Mouse (Mus musculus) intestine, embryonic 14.5 days (tissue): ENCODE data around the gene Adgrb3. TPM values are rescaled to one million over a fixed set of nuclear protein-coding genes. Genes with fewer than 3 reads are reported as not detected.
"Not testable (repeated sequence)": the region's sequence is repeated elsewhere in the genome, so short reads cannot be mapped to it uniquely, and the experiment has no call there.

Experiments
- ATAC-seq: fragments of 200-750 bp; cut with Nextera tagmentation; replicated peaks from 2 replicates; pipeline ENCODE4 v1.8.0; 2017; ENCODE audit warnings: low read depth, moderate number of reproducible peaks, moderate TSS enrichment, moderate library complexity; ENCODE audit not compliant: low FRiP score, low TSS enrichment
- DNase-seq: peaks from one replicate; pipeline ENCODE4 v3.0.0-alpha.2; 2018; ENCODE audit warnings: low spot score
- H3K27ac ChIP-seq: fragments of 300-500 bp; sonication (generic); 2 replicates; pipeline ENCODE4 v1.5.1; 2014; ENCODE audit warnings: low read depth, mild to moderate bottlenecking, control low read depth
- H3K27me3 ChIP-seq: fragments of 300-500 bp; sonication (generic); replicated peaks from 2 replicates; pipeline ENCODE4 v1.6.1; 2014; ENCODE audit warnings: low read length, control low read depth; ENCODE audit not compliant: control insufficient read depth, insufficient read depth
- H3K36me3 ChIP-seq: fragments of 300-500 bp; sonication (generic); 2 replicates; pipeline ENCODE4 v1.6.1; 2014; ENCODE audit warnings: low read length, control low read depth; ENCODE audit not compliant: control insufficient read depth, insufficient read depth
- H3K4me1 ChIP-seq: fragments of 300-500 bp; sonication (generic); replicated peaks from 2 replicates; pipeline ENCODE4 v1.6.1; 2014; ENCODE audit warnings: low read length, control low read depth, mixed read lengths; ENCODE audit not compliant: control insufficient read depth, insufficient read depth
- H3K4me2 ChIP-seq: fragments of 300-500 bp; sonication (generic); 2 replicates; pipeline ENCODE4 v1.6.1; 2014; ENCODE audit warnings: low read length
- H3K4me3 ChIP-seq: fragments of 300-500 bp; sonication (generic); 2 replicates; pipeline ENCODE4 v1.5.1; 2014; ENCODE audit warnings: low read depth, low read length, control low read depth, mixed read lengths
- H3K9ac ChIP-seq: fragments of 300-500 bp; sonication (generic); 2 replicates; pipeline ENCODE4 v1.6.1; 2014; ENCODE audit warnings: mild to moderate bottlenecking, low read length
- H3K9me3 ChIP-seq: fragments of 300-500 bp; sonication (generic); 2 replicates; pipeline ENCODE4 v1.6.1; 2016; ENCODE audit warnings: low read length, control low read depth; ENCODE audit not compliant: control insufficient read depth
- WGBS: fragments of 180-500 bp; shearing (Covaris S2); extraction: QIAGEN DNeasy Blood & Tissue Kit; methylation state at CpG from one replicate; pipeline ENCODE4 v1.1.7; 2014; 5-methylcytosine and 5-hydroxymethylcytosine counted together
- polyA plus RNA-seq: library from polyadenylated mRNA; unstranded; fragments of >200 nt; fragmentation: Nextera tagmentation; extraction: Ambion mirVana; gene quantifications from 2 replicates; pipeline ENCODE4 v1.2.1, GENCODE M21; 2014

The Adgrb3 gene
- polyA plus RNA-seq, 1 experiment from 2014 or later = 3.6 TPM

GRCm38 (mm10) chr1:25697179-25697578 is 132.3 kb downstream of the Adgrb3 start:
- H3K4me2 ChIP-seq = no peak overlapping the region
- no peaks in the 10 kb centered on the region for H3K27me3 ChIP-seq
- no peaks in the 10 kb centered on the region for H3K9me3 ChIP-seq
- ATAC-seq (no peak), DNase-seq (no peak)
- no peaks in the 10 kb centered on the region for H3K4me1 ChIP-seq
- H3K9ac ChIP-seq = no peak overlapping the region
- H3K4me3 ChIP-seq = no peak overlapping the region
- 92% methylated on average over 4 of the region's 4 CpGs for WGBS
- H3K27ac ChIP-seq = no peak overlapping the region
- H3K36me3 ChIP-seq = no peaks in the 10 kb centered on the region

- Histone ChIP-seq H3K36me3 (no peaks in the 10 kb centered on the region), H3K9ac (no peak overlapping the region), H3K4me3 (no peak overlapping the region), H3K4me2 (no peak overlapping the region), H3K9me3 (no peaks in the 10 kb centered on the region), H3K27me3 (no peaks in the 10 kb centered on the region), H3K4me1 (no peaks in the 10 kb centered on the region), H3K27ac (no peak overlapping the region)
- ATAC-seq (no peak), DNase-seq (no peak)
- WGBS = 65% methylated on average over 3 of the region's 3 CpGs
Measured at GRCm38 (mm10) chr1:25696771-25697170, 132.7 kb downstream of the Adgrb3 start.

GRCm38 (mm10) chr1:25682118-25682517 is 147.4 kb downstream of the Adgrb3 start:
- ATAC-seq (no peak), DNase-seq (no peak)
- H3K27me3 ChIP-seq = no peaks in the 10 kb centered on the region
- no peak overlapping the region for H3K9ac ChIP-seq
- H3K27ac ChIP-seq = no peak overlapping the region
- no peak overlapping the region for H3K4me2 ChIP-seq
- 73% methylated on average over 3 of the region's 3 CpGs for WGBS
- H3K4me3 ChIP-seq = no peak overlapping the region
- H3K4me1 ChIP-seq = no peaks in the 10 kb centered on the region
- H3K36me3 ChIP-seq = no peaks in the 10 kb centered on the region
- H3K9me3 ChIP-seq = no peaks in the 10 kb centered on the region

- WGBS = 53% methylated on average over 2 of the region's 2 CpGs
- ATAC-seq = no peak
- no peak for DNase-seq
Measured at GRCm38 (mm10) chr1:25679656-25680055, 149.9 kb downstream of the Adgrb3 start.

GRCm38 (mm10) chr1:25652717-25653116 is 176.8 kb downstream of the Adgrb3 start:
- Histone ChIP-seq H3K27ac (no peak overlapping the region), H3K4me1 (no peaks in the 10 kb centered on the region), H3K36me3 (no peaks in the 10 kb centered on the region), H3K4me3 (no peak overlapping the region), H3K27me3 (no peaks in the 10 kb centered on the region), H3K9ac (no peak overlapping the region), H3K4me2 (no peak overlapping the region), H3K9me3 (no peaks in the 10 kb centered on the region)
- ATAC-seq (no peak; the same call in 1 of the 2 replicates), DNase-seq (no peak)
- WGBS = 86% methylated on average over 1 of the region's 1 CpGs

More at GRCm38 (mm10) chr1:25679656-25680055, 149.9 kb downstream of the Adgrb3 start:
- no peak overlapping the region for H3K27ac ChIP-seq
- H3K36me3 ChIP-seq = no peaks in the 10 kb centered on the region
- H3K9me3 ChIP-seq = no peaks in the 10 kb centered on the region
- H3K4me2 ChIP-seq = no peak overlapping the region
- no peaks in the 10 kb centered on the region for H3K27me3 ChIP-seq
- no peak overlapping the region for H3K9ac ChIP-seq
- H3K4me3 ChIP-seq = no peak overlapping the region
- no peaks in the 10 kb centered on the region for H3K4me1 ChIP-seq

GRCm38 (mm10) chr1:25644256-25644655 is 185.3 kb downstream of the Adgrb3 start:
- H3K9ac ChIP-seq = no peak overlapping the region
- no peaks in the 10 kb centered on the region for H3K36me3 ChIP-seq
- H3K4me2 ChIP-seq = no peak overlapping the region
- no peaks in the 10 kb centered on the region for H3K4me1 ChIP-seq
- H3K27me3 ChIP-seq = no peaks in the 10 kb centered on the region
- 74% methylated on average over 5 of the region's 5 CpGs for WGBS
- H3K4me3 ChIP-seq = no peak overlapping the region
- no peak for DNase-seq
- no peak for ATAC-seq
- no peak overlapping the region for H3K27ac ChIP-seq
- no peaks in the 10 kb centered on the region for H3K9me3 ChIP-seq

- Histone ChIP-seq H3K4me1 (no peaks in the 10 kb centered on the region), H3K36me3 (no peaks in the 10 kb centered on the region), H3K27ac (no peak overlapping the region), H3K27me3 (no peaks in the 10 kb centered on the region), H3K9me3 (no peaks in the 10 kb centered on the region), H3K9ac (no peak overlapping the region), H3K4me2 (no peak overlapping the region), H3K4me3 (no peak overlapping the region)
- ATAC-seq = no peak
- 67% methylated on average over 4 of the region's 4 CpGs for WGBS
- no peak for DNase-seq
Measured at GRCm38 (mm10) chr1:25621458-25621857, 208.0 kb downstream of the Adgrb3 start.

GRCm38 (mm10) chr1:25616954-25617353 is 212.6 kb downstream of the Adgrb3 start:
- H3K27me3 ChIP-seq = no peaks in the 10 kb centered on the region
- H3K4me1 ChIP-seq = no peaks in the 10 kb centered on the region
- no peak for ATAC-seq
- no peak overlapping the region for H3K9ac ChIP-seq
- no peak overlapping the region for H3K27ac ChIP-seq
- H3K36me3 ChIP-seq = no peaks in the 10 kb centered on the region
- H3K9me3 ChIP-seq = no peaks in the 10 kb centered on the region
- no peak overlapping the region for H3K4me3 ChIP-seq
- DNase-seq = no peak
- H3K4me2 ChIP-seq = no peak overlapping the region

GRCm38 (mm10) chr1:25610776-25611175 is 218.7 kb downstream of the Adgrb3 start:
- H3K27ac ChIP-seq = not testable (repeated sequence)

More at GRCm38 (mm10) chr1:25610776-25611175, 218.7 kb downstream of the Adgrb3 start:
- H3K27me3 ChIP-seq, ATAC-seq, DNase-seq, H3K4me2 ChIP-seq, H3K4me1 ChIP-seq, H3K4me3 ChIP-seq, H3K9me3 ChIP-seq, H3K36me3 ChIP-seq, H3K9ac ChIP-seq: not testable (repeated sequence)
